Mouse (Mus musculus) mouse trophoblast stem cell (cell line): ENCODE data around the gene Arhgef25.

Source experiments
- in situ Hi-C, 2 experiments: fragments of 300-500 bp; cut with MseI, MboI; formaldehyde crosslinking; loops; 2 replicates in 1 of 2; 3 replicates in 1 of 2; pipeline ENCODE4 v1.15.1; 2025

Arhgef25 gene

GRCm38 (mm10) chr10:127187371-127188078, 2.4 kb downstream of the Arhgef25 start:
- in situ Hi-C loops = no loop called here

GRCm38 (mm10) chr10:127186451-127186850, 3.4 kb downstream of the Arhgef25 start:
- in situ Hi-C loops = no loop called here

- in situ Hi-C loops = no loop called here
Observed at GRCm38 (mm10) chr10:127185506-127185905, 4.4 kb downstream of the Arhgef25 start.

GRCm38 (mm10) chr10:127185101-127185500, 4.8 kb downstream of the Arhgef25 start:
- in situ Hi-C loops = no loop called here

GRCm38 (mm10) chr10:127183759-127184158, 6.1 kb downstream of the Arhgef25 start:
- in situ Hi-C loops = loop anchor here in 1 of 2 experiments (5.0 kb wide), 1 partner anchor 39 kb away; no protein-coding TSS in a partner anchor

GRCm38 (mm10) chr10:127182624-127183023, 7.3 kb downstream of the Arhgef25 start:
- in situ Hi-C loops = loop anchor here in 1 of 2 experiments (5.0 kb wide), 1 partner anchor 40 kb away; no protein-coding TSS in a partner anchor

GRCm38 (mm10) chr10:127181566-127181965, 8.3 kb downstream of the Arhgef25 start:
- in situ Hi-C loops = loop anchor here in 1 of 2 experiments (5.0 kb wide), 1 partner anchor 41 kb away; no protein-coding TSS in a partner anchor

- in situ Hi-C loops = loop anchor here in 1 of 2 experiments (5.0 kb wide), 1 partner anchor 42 kb away; no protein-coding TSS in a partner anchor
Observed at GRCm38 (mm10) chr10:127180695-127181047, 9.2 kb downstream of the Arhgef25 start.

GRCm38 (mm10) chr10:127179871-127180694, 9.8 kb downstream of the Arhgef25 start, which contains the start of gene Slc26a10:
TSS of gene Slc26a10 (minus strand) at chr10:127180645.
- in situ Hi-C loops = loop anchor here (5.0 kb wide), 2 partner anchors 42 to 47 kb away; no protein-coding TSS in a partner anchor

- in situ Hi-C loops = loop anchor here in 1 of 2 experiments (5.0 kb wide), 1 partner anchor 49 kb away; no protein-coding TSS in a partner anchor
Observed at GRCm38 (mm10) chr10:127178286-127179027, 11.4 kb downstream of the Arhgef25 start.

GRCm38 (mm10) chr10:127177719-127178118, 12.2 kb downstream of the Arhgef25 start:
- in situ Hi-C loops = loop anchor here in 1 of 2 experiments (5.0 kb wide), 1 partner anchor 50 kb away; no protein-coding TSS in a partner anchor

- in situ Hi-C loops = loop anchor here in 1 of 2 experiments (5.0 kb wide), 1 partner anchor 50 kb away; no protein-coding TSS in a partner anchor
Observed at GRCm38 (mm10) chr10:127177235-127177634, 12.6 kb downstream of the Arhgef25 start.

- in situ Hi-C loops = loop anchor here in 1 of 2 experiments (5.0 kb wide), 1 partner anchor 51 kb away; no protein-coding TSS in a partner anchor
Observed at GRCm38 (mm10) chr10:127176756-127177155, 13.1 kb downstream of the Arhgef25 start.

- in situ Hi-C loops = loop anchor here in 1 of 2 experiments (5.0 kb wide), 1 partner anchor 51 kb away; no protein-coding TSS in a partner anchor
Observed at GRCm38 (mm10) chr10:127176228-127176627, 13.7 kb downstream of the Arhgef25 start.

- in situ Hi-C loops = loop anchor here in 1 of 2 experiments (5.0 kb wide), 1 partner anchor 47 kb away; no protein-coding TSS in a partner anchor
Observed at GRCm38 (mm10) chr10:127174170-127174569, 15.7 kb downstream of the Arhgef25 start.

- in situ Hi-C loops = loop anchor here in 1 of 2 experiments (5.0 kb wide), 1 partner anchor 46 kb away; no protein-coding TSS in a partner anchor
Observed at GRCm38 (mm10) chr10:127173148-127174065, 16.5 kb downstream of the Arhgef25 start.

- in situ Hi-C loops = loop anchor here in 1 of 2 experiments (5.0 kb wide), 1 partner anchor 44 kb away; no protein-coding TSS in a partner anchor
Observed at GRCm38 (mm10) chr10:127171631-127172200, 18.2 kb downstream of the Arhgef25 start.

- in situ Hi-C loops = loop anchor here in 1 of 2 experiments (5.0 kb wide), 1 partner anchor 44 kb away; no protein-coding TSS in a partner anchor
Observed at GRCm38 (mm10) chr10:127170837-127171272, 19.0 kb downstream of the Arhgef25 start.

- in situ Hi-C loops = loop anchor here in 1 of 2 experiments (5.0 kb wide), 1 partner anchor 43 kb away; no protein-coding TSS in a partner anchor
Observed at GRCm38 (mm10) chr10:127170002-127170401, 19.9 kb downstream of the Arhgef25 start.
